Mouse (Mus musculus) ZHBTc4 (cell line): ENCODE data around the gene Pbrm1.
A peak's percentile ranks its signal among the peaks of the same experiment; 100 is the strongest.

Experiments
- DNase-seq: peaks from one replicate; pipeline ENCODE4 v3.0.0-alpha.2; 2011; ENCODE audit warnings: low read depth, low spot score

Pbrm1 gene

GRCm38 (mm10) chr14:31079313-31080028 lies 60.5 kb downstream of the Pbrm1 start:
- no peak for DNase-seq

GRCm38 (mm10) chr14:31081147-31081546 lies 62.2 kb downstream of the Pbrm1 start:
- peak; percentile 54 for DNase-seq

- DNase-seq: peak; percentile 64
Observed at GRCm38 (mm10) chr14:31087433-31087832, 68.5 kb downstream of the Pbrm1 start.

- DNase-seq: no peak
Observed at GRCm38 (mm10) chr14:31088515-31088914, 69.6 kb downstream of the Pbrm1 start.

GRCm38 (mm10) chr14:31089918-31090317 lies 71.0 kb downstream of the Pbrm1 start:
- DNase-seq: no peak

- no peak for DNase-seq
Observed at GRCm38 (mm10) chr14:31105156-31105555, 86.2 kb downstream of the Pbrm1 start.

- DNase-seq: no peak
Observed at GRCm38 (mm10) chr14:31110613-31111012, 91.7 kb downstream of the Pbrm1 start.

GRCm38 (mm10) chr14:31112187-31112586 lies 93.2 kb downstream of the Pbrm1 start:
- no peak for DNase-seq

- no peak for DNase-seq
Observed at GRCm38 (mm10) chr14:31114011-31114410, 95.1 kb downstream of the Pbrm1 start.

- no peak for DNase-seq
Observed at GRCm38 (mm10) chr14:31115522-31115921, 96.6 kb downstream of the Pbrm1 start.

GRCm38 (mm10) chr14:31125106-31126075 lies 106.5 kb downstream of the Pbrm1 start:
- peak; percentile 38 for DNase-seq

GRCm38 (mm10) chr14:31126826-31127225 lies 107.9 kb downstream of the Pbrm1 start:
- DNase-seq: no peak

GRCm38 (mm10) chr14:31128101-31128825 lies 109.3 kb downstream of the Pbrm1 start:
- peak; percentile 70 for DNase-seq

- peak; percentile 100 for DNase-seq
Observed at GRCm38 (mm10) chr14:31128826-31129219, 109.9 kb downstream of the Pbrm1 start, which contains the start of gene Smim4. Gene Smim4 (minus strand): TSS chr14:31128956.

GRCm38 (mm10) chr14:31129326-31130235 lies 110.6 kb downstream of the Pbrm1 start:
- no peak for DNase-seq

- DNase-seq: peak; percentile 91
Observed at GRCm38 (mm10) chr14:31130236-31131220, 111.6 kb downstream of the Pbrm1 start, which contains the start of gene Nt5dc2. Gene Nt5dc2 (plus strand): TSS chr14:31131053.

- DNase-seq: peak; percentile 45
Observed at GRCm38 (mm10) chr14:31131272-31131821, 112.4 kb downstream of the Pbrm1 start.

- no peak for DNase-seq
Observed at GRCm38 (mm10) chr14:31132031-31132430, 113.1 kb downstream of the Pbrm1 start.

GRCm38 (mm10) chr14:31132491-31132975 lies 113.6 kb downstream of the Pbrm1 start:
- no peak for DNase-seq
